8 mouse cellular contexts compared by ENCODE assay signal in genomic region chr2:157565446-157565845, GRCm38 (mm10). TPM values are rescaled to one million over a fixed set of nuclear protein-coding genes. Genes with fewer than 3 reads are reported as not detected.
DNase-seq lines count a peak whose midpoint lies in the region; ATAC-seq and TF ChIP-seq lines count a peak whose summit lies in the region.

No protein-coding gene starts in this region.

- H3K79me2 ChIP-seq in liver, adult 2 months (ENCODE audit: control insufficient read depth, insufficient read depth, low read length), result peaks cover 33% of the 10 kb centered on the region

- H3K9me3 ChIP-seq in embryonic facial prominence, embryonic 10.5 days, result peaks cover 25% of the 10 kb centered on the region
- no peaks in the 10 kb centered on the region for H3K9me3 ChIP-seq in intestine, postnatal 0 days (ENCODE audit: control insufficient read depth)
- peaks cover 19% of the 10 kb centered on the region for H3K9me3 ChIP-seq in midbrain, embryonic 14.5 days (ENCODE audit: control insufficient read depth, low read length)

- no peaks in the 10 kb centered on the region for H3K27me3 ChIP-seq in liver, adult 2 months (ENCODE audit: control insufficient read depth, insufficient read depth, low read length)
- no peaks in the 10 kb centered on the region for H3K27me3 ChIP-seq in embryonic facial prominence, embryonic 10.5 days (replicated peaks; ENCODE audit: low read depth, poor library complexity, severe bottlenecking)
- H3K27me3 ChIP-seq in intestine, postnatal 0 days (replicated peaks; ENCODE audit: control insufficient read depth, insufficient read depth, low read length), result no peaks in the 10 kb centered on the region
- H3K27me3 ChIP-seq in midbrain, embryonic 14.5 days (ENCODE audit: control insufficient read depth, insufficient read depth, low read length), result no peaks in the 10 kb centered on the region

- no peak for DNase-seq in liver, adult 2 months (ENCODE audit: extremely low read depth, low read depth, low spot score)
- no peak for DNase-seq in liver
- DNase-seq in embryonic facial prominence, embryonic 10.5 days (ENCODE audit: low spot score), result no peak
- DNase-seq in midbrain, embryonic 14.5 days, result no peak
- DNase-seq in layer of hippocampus, adult 11-12 months (ENCODE audit: low spot score), result no peak
- no peak for DNase-seq in adrenal gland, postnatal 10 days
- DNase-seq in thymus, postnatal 36 days, result no peak

- 4% methylated on average over 13 of the region's 13 CpGs for WGBS in liver, adult 2 months
- WGBS in embryonic facial prominence, embryonic 10.5 days, result 6% methylated on average over 13 of the region's 13 CpGs
- WGBS in intestine, postnatal 0 days, result 3% methylated on average over 13 of the region's 13 CpGs
- WGBS in midbrain, embryonic 14.5 days, result 10% methylated on average over 13 of the region's 13 CpGs

- ATAC-seq in intestine, postnatal 0 days, result no peak
- no peak for ATAC-seq in midbrain, embryonic 14.5 days (ENCODE audit: low FRiP score, low TSS enrichment)

- no peaks in the 10 kb centered on the region for H3K36me3 ChIP-seq in liver, adult 2 months (ENCODE audit: control insufficient read depth, insufficient read depth, low read length)
- H3K36me3 ChIP-seq in embryonic facial prominence, embryonic 10.5 days (replicated peaks), result peaks cover 40% of the 10 kb centered on the region
- peaks cover 7% of the 10 kb centered on the region; the same call in 1 of the 2 replicates for H3K36me3 ChIP-seq in intestine, postnatal 0 days (ENCODE audit: control insufficient read depth, insufficient read depth)
- H3K36me3 ChIP-seq in midbrain, embryonic 14.5 days (ENCODE audit: control insufficient read depth, insufficient read depth, low read length), result peaks cover 24% of the 10 kb centered on the region

- H3K27ac ChIP-seq in liver, adult 2 months (replicated peaks; ENCODE audit: insufficient read depth, low read depth, low read length), result peak overlapping the region; percentile 88
- peak overlapping the region; percentile 98 for H3K27ac ChIP-seq in embryonic facial prominence, embryonic 10.5 days (replicated peaks)
- H3K27ac ChIP-seq in intestine, postnatal 0 days (ENCODE audit: low read depth, low read length), result peak overlapping the region; percentile 89
- H3K27ac ChIP-seq in midbrain, embryonic 14.5 days (replicated peaks; ENCODE audit: low read depth, low read length), result peak overlapping the region; percentile 90

- TF ChIP-seq CTCF in liver, adult 2 months (IDR thresholded peaks at IDR 0.05; ENCODE audit: low read depth, low read length), result no peak
- no peak for TF ChIP-seq CTCF in intestine, postnatal 0 days (IDR thresholded peaks at IDR 0.05; ENCODE audit: low read depth)

- H3K4me3 ChIP-seq in liver, adult 2 months (ENCODE audit: insufficient read depth, low read depth, low read length), result peak overlapping the region; percentile 93
- H3K4me3 ChIP-seq in embryonic facial prominence, embryonic 10.5 days, result peak overlapping the region; percentile 87
- H3K4me3 ChIP-seq in intestine, postnatal 0 days (ENCODE audit: low read depth, low read length), result peak overlapping the region; percentile 94
- peak overlapping the region; percentile 95 for H3K4me3 ChIP-seq in midbrain, embryonic 14.5 days (replicated peaks; ENCODE audit: low read depth, low read length)

- TF ChIP-seq POLR2A in liver, adult 2 months (IDR thresholded peaks at IDR 0.05; ENCODE audit: extremely low read depth, insufficient read depth, low read length), result no peak

- H3K9ac ChIP-seq in liver, adult 2 months (ENCODE audit: low read depth, low read length), result peak overlapping the region; percentile 96
- peak overlapping the region; percentile 86 for H3K9ac ChIP-seq in intestine, postnatal 0 days (ENCODE audit: low read depth, low read length)
- H3K9ac ChIP-seq in midbrain, embryonic 14.5 days (replicated peaks; ENCODE audit: low read length), result peak overlapping the region; percentile 97

- peaks cover 19% of the 10 kb centered on the region for H3K4me1 ChIP-seq in liver, adult 2 months (ENCODE audit: control insufficient read depth, insufficient read depth, low read length)
- H3K4me1 ChIP-seq in embryonic facial prominence, embryonic 10.5 days, result peaks cover 65% of the 10 kb centered on the region
- no peaks in the 10 kb centered on the region; the same call in 1 of the 2 replicates for H3K4me1 ChIP-seq in intestine, postnatal 0 days (replicated peaks; ENCODE audit: control insufficient read depth, insufficient read depth, low read length)
- peaks cover 27% of the 10 kb centered on the region for H3K4me1 ChIP-seq in midbrain, embryonic 14.5 days (ENCODE audit: control insufficient read depth, insufficient read depth, low read length)

- H3K4me2 ChIP-seq in intestine, postnatal 0 days (replicated peaks; ENCODE audit: low read depth), result peak overlapping the region; percentile 81
- peak overlapping the region; percentile 68 for H3K4me2 ChIP-seq in midbrain, embryonic 14.5 days (ENCODE audit: low read length)

RNA-seq across cellular contexts. Expression of gene Nnat, which starts 5.6 kb away (rescaled TPM):
- total RNA-seq in liver, adult 2 months (2014; rRNA removed), result 0.34 TPM in 1 of 2 replicates, not detected in the other
- 0.24 TPM in 1 of 2 replicates, not detected in the other for polyA plus RNA-seq in liver, adult 2 months (2012; rRNA removed)
- 2,080 and 2,294 TPM in 2 replicates for polyA plus RNA-seq in embryonic facial prominence, embryonic 10.5 days (2016; fragmentation: Nextera tagmentation; extraction: Ambion mirVana)
- 98.2 and 111 TPM in 2 replicates for polyA plus RNA-seq in intestine, postnatal 0 days (2015; fragmentation: Nextera tagmentation; extraction: Ambion mirVana)
- polyA plus RNA-seq in midbrain, embryonic 14.5 days (2014; fragmentation: Nextera tagmentation; extraction: Ambion mirVana), result 7,465 and 9,945 TPM in 2 replicates
- total RNA-seq in adrenal gland, postnatal 10 days (2021), result 100 to 1,000 TPM; 184 to 187 TPM

RNA-seq across cellular contexts. Expression of gene Blcap, which starts 5.6 kb away (rescaled TPM):
- total RNA-seq in liver, adult 2 months (2014; rRNA removed), result 14.1 and 16.3 TPM in 2 replicates
- 33.1 and 37.9 TPM in 2 replicates for polyA plus RNA-seq in liver, adult 2 months (2012; rRNA removed)
- 82.1 and 82.3 TPM in 2 replicates for polyA plus RNA-seq in embryonic facial prominence, embryonic 10.5 days (2016; fragmentation: Nextera tagmentation; extraction: Ambion mirVana)
- polyA plus RNA-seq in intestine, postnatal 0 days (2015; fragmentation: Nextera tagmentation; extraction: Ambion mirVana), result 29.7 and 31.5 TPM in 2 replicates
- 353 and 397 TPM in 2 replicates for polyA plus RNA-seq in midbrain, embryonic 14.5 days (2014; fragmentation: Nextera tagmentation; extraction: Ambion mirVana)
- 10 to 100 TPM; 79.7 to 99.3 TPM for total RNA-seq in adrenal gland, postnatal 10 days (2021)

Comparison
In these comparisons a context has a peak if more than half of its experiments do, and no peak if none do; other contexts are left out.
1. RNA of gene Nnat, which starts 5.6 kb away (polyA plus RNA-seq): 7,465 to 9,945 TPM in midbrain, embryonic 14.5 days, 2,080 to 2,294 TPM in embryonic facial prominence, embryonic 10.5 days and 98.2 to 111 TPM in intestine, postnatal 0 days; 0.24 TPM in liver, adult 2 months; every median in the first group is over 10 times any median in the second.
2. Peak in every context shown above with its lines, with median percentiles within 50 percentile points of each other: H3K27ac ChIP-seq, H3K4me3 ChIP-seq and H3K9ac ChIP-seq.